Mouse (Mus musculus) embryonic facial prominence, embryonic 15.5 days (tissue): ENCODE results near the gene Sec1. TPM values are rescaled to one million over a fixed set of nuclear protein-coding genes. Genes with fewer than 3 reads are reported as not detected.

Source experiments
- ATAC-seq: fragments of 200-750 bp; cut with Nextera tagmentation; 2 replicates; pipeline ENCODE4 v1.8.0; 2017; ENCODE audit warnings: low read depth, moderate TSS enrichment; ENCODE audit not compliant: insufficient number of reproducible peaks, low FRiP score, low TSS enrichment
- H3K27ac ChIP-seq: fragments of 300-500 bp; sonication (generic); replicated peaks from 2 replicates; pipeline ENCODE4 v1.5.1; 2015; ENCODE audit warnings: mild to moderate bottlenecking, inconsistent platforms
- H3K27me3 ChIP-seq: fragments of 300-500 bp; sonication (generic); 2 replicates; pipeline ENCODE4 v1.6.1; 2015; ENCODE audit warnings: inconsistent platforms
- H3K36me3 ChIP-seq: fragments of 300-500 bp; sonication (generic); 2 replicates; pipeline ENCODE4 v1.6.1; 2015; ENCODE audit warnings: mild to moderate bottlenecking, inconsistent platforms
- H3K4me1 ChIP-seq: fragments of 300-500 bp; sonication (generic); 2 replicates; pipeline ENCODE4 v1.6.1; 2015; ENCODE audit warnings: inconsistent platforms
- H3K4me2 ChIP-seq: fragments of 300-500 bp; sonication (generic); replicated peaks from 2 replicates; pipeline ENCODE4 v1.6.1; 2015; ENCODE audit warnings: mild to moderate bottlenecking, inconsistent platforms
- H3K4me3 ChIP-seq: fragments of 300-500 bp; sonication (generic); replicated peaks from 2 replicates; pipeline ENCODE4 v1.5.1; 2015; ENCODE audit warnings: mild to moderate bottlenecking, inconsistent platforms
- H3K9ac ChIP-seq: fragments of 300-500 bp; sonication (generic); 2 replicates; pipeline ENCODE4 v1.6.1; 2015; ENCODE audit warnings: inconsistent platforms
- H3K9me3 ChIP-seq: fragments of 300-500 bp; sonication (generic); replicated peaks from 2 replicates; pipeline ENCODE4 v1.6.1; 2016; ENCODE audit warnings: inconsistent platforms
- WGBS: fragments of 180-500 bp; shearing (Covaris S2); methylation state at CpG from one replicate; pipeline ENCODE4 v1.1.7; 2015; 5-methylcytosine and 5-hydroxymethylcytosine counted together
- polyA plus RNA-seq: library from polyadenylated mRNA; unstranded; fragments of >200 nt; fragmentation: Nextera tagmentation; extraction: Ambion mirVana; gene quantifications from 2 replicates; pipeline ENCODE4 v1.2.1, GENCODE M21; 2015

The Sec1 gene
- polyA plus RNA-seq, 1 experiment from 2014 or later, result 9.6 TPM

DNA sequence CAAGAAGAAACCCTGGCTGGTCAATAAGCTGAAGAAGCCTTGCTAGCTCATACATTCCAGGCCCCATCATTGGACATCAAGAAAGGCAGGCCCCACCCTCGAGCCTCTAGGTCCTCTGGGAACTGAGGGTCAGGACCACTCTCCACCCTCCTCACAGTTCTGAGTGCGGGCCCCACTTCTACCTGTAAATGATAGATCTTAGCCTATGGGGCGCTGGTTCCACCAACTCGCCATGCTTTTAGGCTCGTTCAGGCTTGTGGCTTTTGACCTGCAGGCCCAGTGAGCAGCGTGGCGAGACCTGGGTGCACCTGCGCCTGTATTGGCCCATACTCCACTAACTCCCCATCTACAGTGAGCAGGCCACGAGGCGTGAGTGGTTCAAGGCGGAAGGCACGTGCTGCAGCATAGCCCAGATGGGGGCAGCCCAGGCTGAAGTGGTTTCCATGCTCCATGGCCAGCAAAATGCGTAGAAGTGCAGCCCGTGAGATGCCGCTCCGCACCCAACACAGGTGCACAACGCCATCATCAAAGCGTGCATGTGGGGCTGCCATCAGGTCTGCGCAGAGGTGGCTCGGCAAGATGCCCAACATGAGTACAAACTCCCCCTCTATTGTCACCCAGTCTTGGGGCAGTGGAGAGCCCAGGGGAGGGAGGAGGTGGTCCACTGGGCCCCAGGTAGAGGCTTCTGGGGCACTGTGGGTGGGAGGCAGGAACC, 16.4 kb upstream of the Sec1 start:
- no peak for ATAC-seq
- Histone ChIP-seq H3K4me1 (peaks cover 65% of the 10 kb centered on the region), H3K36me3 (peaks cover 46% of the 10 kb centered on the region), H3K9me3 (no peaks in the 10 kb centered on the region), H3K27me3 (no peaks in the 10 kb centered on the region), H3K9ac (no peak overlapping the region), H3K27ac (no peak overlapping the region), H3K4me2 (no peak overlapping the region), H3K4me3 (no peak overlapping the region)
- 88% methylated on average over 20 of the region's 20 CpGs for WGBS

DNA sequence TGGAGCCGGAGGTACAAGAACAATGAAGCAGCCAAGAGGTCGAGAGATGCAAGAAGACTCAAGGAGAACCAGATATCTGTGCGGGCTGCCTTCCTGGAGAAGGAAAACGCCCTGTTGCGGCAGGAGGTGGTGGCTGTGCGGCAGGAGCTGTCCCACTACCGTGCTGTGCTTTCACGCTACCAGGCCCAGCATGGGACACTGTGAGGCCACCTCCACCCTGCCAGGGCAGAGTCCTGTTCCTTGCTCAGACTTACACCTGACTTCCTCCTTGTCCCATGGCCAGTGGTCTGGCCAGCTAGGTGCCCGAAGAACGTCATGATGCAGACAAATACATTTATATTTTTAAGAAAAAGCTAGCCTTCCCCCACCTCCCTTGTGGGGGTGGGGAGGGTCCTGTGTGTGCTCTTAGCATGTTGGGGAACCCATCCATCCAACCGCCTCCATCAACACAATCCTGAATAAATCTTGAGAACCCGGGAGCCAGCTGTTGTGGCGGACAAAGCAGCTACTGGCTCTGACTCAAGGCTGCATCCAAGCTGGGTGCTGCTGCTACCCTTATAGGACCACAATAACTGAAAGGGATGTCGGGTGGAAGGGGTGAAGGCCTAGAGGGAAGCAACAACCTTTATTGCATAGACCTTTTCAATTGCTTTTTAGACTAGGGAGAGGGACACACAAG, 15.6 kb upstream of the Sec1 start:
- Histone ChIP-seq H3K4me1 (peaks cover 65% of the 10 kb centered on the region), H3K36me3 (peaks cover 46% of the 10 kb centered on the region), H3K4me3 (no peak overlapping the region), H3K27me3 (no peaks in the 10 kb centered on the region), H3K9ac (no peak overlapping the region), H3K9me3 (no peaks in the 10 kb centered on the region), H3K4me2 (no peak overlapping the region), H3K27ac (no peak overlapping the region)
- 81% methylated on average over 14 of the region's 14 CpGs for WGBS
- no peak for ATAC-seq

DNA sequence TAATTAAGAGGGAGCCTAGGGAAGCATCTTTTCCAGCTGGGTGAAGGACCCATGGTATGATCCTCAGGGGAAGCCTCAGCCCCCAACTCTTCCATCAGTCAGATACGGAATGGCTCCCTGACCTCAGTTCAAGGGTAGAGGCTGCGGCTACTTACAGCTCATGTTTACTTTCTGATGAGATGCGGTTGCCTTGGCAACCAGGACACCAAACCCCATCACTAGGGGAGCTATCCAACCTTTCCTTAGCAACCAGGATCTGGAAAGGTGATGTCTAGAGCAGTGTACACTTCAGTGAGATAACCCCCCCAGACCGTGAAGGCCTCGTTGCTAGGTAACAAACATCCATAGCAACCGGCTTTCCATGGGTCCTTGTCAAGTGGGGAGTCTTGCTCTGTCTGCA, 14.8 kb upstream of the Sec1 start:
- no peak for ATAC-seq
- Histone ChIP-seq H3K9ac (no peak overlapping the region), H3K9me3 (no peaks in the 10 kb centered on the region), H3K4me3 (no peak overlapping the region), H3K27ac (0 out of 2 replicates have a peak overlapping the region, but pooled peaks have one; percentile 93), H3K4me2 (no peak overlapping the region), H3K36me3 (peaks cover 46% of the 10 kb centered on the region), H3K27me3 (no peaks in the 10 kb centered on the region), H3K4me1 (peaks cover 61% of the 10 kb centered on the region)
- WGBS, result 52% methylated on average over 6 of the region's 6 CpGs

DNA sequence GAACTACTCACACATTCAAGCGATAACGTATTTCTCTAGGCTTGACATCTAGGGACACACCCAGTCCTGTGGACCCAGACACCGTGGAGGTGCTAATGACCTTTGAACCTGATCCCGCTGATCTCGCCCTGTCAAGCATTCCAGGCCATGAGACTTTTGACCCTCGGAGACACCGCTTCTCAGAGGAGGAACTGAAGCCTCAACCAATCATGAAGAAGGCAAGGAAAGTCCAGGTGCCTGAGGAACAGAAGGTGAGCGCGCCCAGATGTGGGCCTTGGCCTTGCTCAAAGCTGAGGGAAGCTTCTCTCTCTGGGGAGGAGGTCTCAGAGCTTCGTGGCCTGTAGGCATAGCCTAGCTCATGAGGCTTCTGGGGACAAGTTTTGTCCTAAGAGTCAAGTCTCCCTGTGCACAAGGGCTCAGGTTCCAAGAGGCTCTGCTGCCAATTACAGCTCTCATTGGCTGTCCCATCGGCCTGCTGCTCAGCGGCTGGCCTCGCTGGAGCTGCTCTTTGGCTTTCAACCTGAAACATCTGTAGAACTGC, 14.1 kb upstream of the Sec1 start:
- H3K9me3 ChIP-seq, result no peaks in the 10 kb centered on the region
- peak overlapping the region; percentile 54 for H3K4me3 ChIP-seq
- ATAC-seq, result no peak
- H3K9ac ChIP-seq, result no peak overlapping the region
- WGBS, result 29% methylated on average over 13 of the region's 13 CpGs
- peak overlapping the region; percentile 87 for H3K4me2 ChIP-seq
- H3K4me1 ChIP-seq, result peaks cover 61% of the 10 kb centered on the region
- H3K27me3 ChIP-seq, result no peaks in the 10 kb centered on the region
- peaks cover 40% of the 10 kb centered on the region for H3K36me3 ChIP-seq
- peak overlapping the region; percentile 93 for H3K27ac ChIP-seq

DNA sequence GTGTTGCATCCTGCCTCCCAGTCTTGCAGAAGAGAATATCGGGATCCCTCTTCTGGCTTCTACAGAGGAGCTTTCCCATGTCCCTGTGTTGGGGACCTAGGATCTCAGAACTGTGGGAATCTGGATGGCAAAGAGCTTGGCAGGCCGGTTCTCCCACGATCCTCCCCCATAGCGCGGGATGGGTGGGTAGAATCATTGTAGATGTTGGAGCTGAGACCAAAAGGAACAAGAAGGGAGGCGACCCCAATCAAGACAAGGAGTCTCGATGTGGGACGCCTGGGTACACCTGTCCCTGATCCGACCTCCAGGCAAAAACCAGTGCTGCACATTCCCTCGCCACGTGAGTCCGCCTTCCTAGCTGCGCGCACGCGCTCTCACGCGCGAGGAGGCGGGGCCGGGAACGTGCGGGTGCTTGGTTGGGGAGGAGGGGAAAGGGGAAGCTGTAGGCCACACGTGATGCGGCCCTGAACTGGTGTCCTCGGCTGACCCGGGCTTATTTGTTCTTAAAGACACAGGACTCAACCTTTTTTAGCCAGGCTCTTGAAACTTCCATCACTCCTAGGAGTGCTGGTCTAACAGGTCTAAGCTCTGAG, 13.3 kb upstream of the Sec1 start:
- under 1% methylated on average over 27 of the region's 27 CpGs for WGBS
- Histone ChIP-seq H3K4me2 (peak overlapping the region; percentile 87), H3K27ac (peak overlapping the region; percentile 93), H3K4me1 (peaks cover 57% of the 10 kb centered on the region), H3K9ac (no peak overlapping the region), H3K4me3 (peak overlapping the region; percentile 54), H3K36me3 (peaks cover 32% of the 10 kb centered on the region), H3K27me3 (no peaks in the 10 kb centered on the region), H3K9me3 (no peaks in the 10 kb centered on the region)
- no peak for ATAC-seq

DNA sequence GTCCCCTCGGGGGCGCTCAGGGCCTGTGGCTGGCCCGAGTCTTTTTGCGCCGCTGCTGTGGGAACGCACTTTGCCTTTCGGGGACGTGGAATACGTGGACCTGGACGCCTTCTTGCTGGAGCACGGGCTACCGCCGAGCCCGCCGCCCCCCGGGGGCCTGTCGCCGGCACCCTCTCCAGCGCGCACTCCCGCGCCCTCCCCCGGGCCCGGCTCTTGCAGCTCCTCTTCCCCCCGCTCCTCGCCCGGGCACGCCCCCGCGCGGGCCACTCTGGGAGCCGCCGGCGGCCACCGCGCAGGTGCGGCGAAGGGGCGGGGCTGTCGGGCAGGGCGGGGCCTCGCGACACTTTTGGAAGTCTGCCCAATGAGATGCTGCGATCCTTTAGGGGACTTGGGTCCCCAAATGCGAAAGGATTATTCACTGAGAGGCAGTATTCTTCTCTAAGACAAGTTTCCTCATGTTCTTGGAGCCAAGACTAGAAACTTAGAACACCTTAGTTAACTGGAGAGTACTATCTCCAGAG, 12.6 kb upstream of the Sec1 start:
- H3K9me3 ChIP-seq, result no peaks in the 10 kb centered on the region
- H3K36me3 ChIP-seq, result peaks cover 25% of the 10 kb centered on the region
- ATAC-seq, result no peak
- peak overlapping the region; percentile 87 for H3K4me2 ChIP-seq
- peak overlapping the region; percentile 68 for H3K9ac ChIP-seq
- WGBS, result under 1% methylated on average over 44 of the region's 45 CpGs
- peak overlapping the region; percentile 54 for H3K4me3 ChIP-seq
- H3K4me1 ChIP-seq, result peaks cover 56% of the 10 kb centered on the region
- H3K27ac ChIP-seq, result peak overlapping the region; percentile 93
- no peaks in the 10 kb centered on the region for H3K27me3 ChIP-seq

DNA sequence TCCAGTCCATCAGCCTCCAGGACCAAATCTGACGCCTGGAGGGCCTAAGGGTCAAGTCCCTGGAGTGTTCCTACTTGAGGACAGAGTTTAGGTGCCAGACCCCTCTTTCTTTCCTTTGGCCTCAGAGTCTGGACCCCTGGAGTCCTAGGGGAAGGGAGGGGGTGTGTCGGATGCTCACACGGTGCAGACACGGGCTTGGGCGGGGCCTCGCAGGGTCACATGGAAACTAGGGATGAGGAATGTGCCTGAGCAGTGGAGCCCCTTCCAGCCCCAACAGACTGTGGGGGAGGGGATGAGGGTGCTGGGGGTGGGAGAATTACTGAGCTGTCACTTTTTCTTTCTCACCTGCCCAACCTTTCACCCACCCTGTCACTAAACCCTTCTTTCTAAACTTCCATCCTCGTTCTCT, 11.7 kb upstream of the Sec1 start:
- Histone ChIP-seq H3K9ac (peak overlapping the region; percentile 68), H3K9me3 (no peaks in the 10 kb centered on the region), H3K4me2 (peak overlapping the region; percentile 87), H3K27ac (peak overlapping the region; percentile 93), H3K27me3 (no peaks in the 10 kb centered on the region), H3K36me3 (peaks cover 16% of the 10 kb centered on the region), H3K4me1 (peaks cover 60% of the 10 kb centered on the region), H3K4me3 (peak overlapping the region; percentile 54)
- WGBS, result 3% methylated on average over 7 of the region's 7 CpGs
- ATAC-seq, result no peak

DNA sequence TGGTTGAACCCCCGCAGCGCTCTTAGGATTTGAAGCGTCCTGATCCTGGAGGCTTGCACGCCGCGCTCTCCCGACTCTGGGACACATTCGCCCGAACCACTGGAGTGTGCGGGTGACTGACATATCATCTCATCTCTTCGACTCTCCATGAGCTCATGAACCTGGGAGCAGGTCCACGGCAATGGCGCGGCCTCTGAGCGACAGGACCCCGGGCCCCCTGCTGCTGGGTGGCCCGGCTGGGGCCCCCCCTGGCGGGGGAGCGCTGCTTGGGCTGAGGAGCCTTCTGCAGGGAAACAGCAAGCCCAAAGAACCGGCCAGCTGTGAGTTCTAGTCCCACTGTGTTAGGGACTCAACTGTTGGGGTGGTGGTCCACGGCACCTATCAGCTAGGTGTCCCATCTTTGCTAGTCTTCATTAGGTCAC, 11.3 kb upstream of the Sec1 start:
- H3K27me3 ChIP-seq, result peaks cover 2% of the 10 kb centered on the region; the same call in 1 of the 2 replicates
- under 1% methylated on average over 21 of the region's 21 CpGs for WGBS

DNA sequence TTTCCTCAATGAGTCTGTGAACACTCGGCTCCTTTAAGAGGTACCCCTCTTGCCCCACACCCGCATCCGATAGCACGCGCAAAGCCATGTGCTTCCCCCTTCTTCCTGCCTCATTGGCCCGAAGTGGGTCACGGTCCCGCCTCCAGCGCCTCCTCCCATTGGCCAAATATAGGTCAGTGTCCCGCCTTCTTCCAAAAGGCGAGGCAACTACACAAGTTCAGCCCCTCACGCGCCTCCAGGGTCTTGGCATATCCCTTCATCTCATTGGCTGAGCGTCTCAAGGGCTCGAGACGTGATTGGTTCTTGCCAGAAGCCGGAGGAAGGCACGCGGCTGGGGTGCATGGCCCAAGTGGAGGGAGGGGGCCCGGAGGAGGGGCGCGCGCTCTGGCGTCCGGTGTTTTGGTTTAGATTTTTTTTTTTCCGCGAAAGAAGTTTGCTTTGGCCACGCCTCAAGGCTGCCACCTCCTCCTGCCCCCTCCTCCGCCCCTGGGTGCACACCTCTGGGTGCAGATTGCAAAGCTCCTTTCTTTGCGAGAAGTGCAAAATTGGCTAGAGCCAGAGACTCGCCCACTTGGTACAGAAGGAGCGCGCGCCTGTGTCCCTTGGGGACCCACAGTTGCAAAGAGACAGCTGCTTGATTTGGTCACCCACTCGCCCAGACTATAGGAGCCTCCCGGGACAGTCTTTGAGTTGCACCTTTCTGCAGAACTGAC, 10.7 kb upstream of the Sec1 start, which contains the start of gene Dbp:
Gene Dbp (plus strand): TSS at position 359 of the 713 bp plus-strand sequence.
- H3K36me3 ChIP-seq, result peaks cover 6% of the 10 kb centered on the region; the same call in 1 of the 2 replicates
- peak within 1 kb of the TSS; percentile 68 for H3K9ac ChIP-seq
- peaks cover 67% of the 10 kb centered on the region for H3K4me1 ChIP-seq
- H3K9me3 ChIP-seq, result no peaks in the 10 kb centered on the region
- peak; percentile 92 for ATAC-seq
- WGBS, result under 1% methylated on average over 36 of the region's 36 CpGs
- peak within 1 kb of the TSS; percentile 54 for H3K4me3 ChIP-seq
- peak within 1 kb of the TSS; percentile 93 for H3K27ac ChIP-seq
- H3K4me2 ChIP-seq, result peak within 1 kb of the TSS; percentile 87
- H3K27me3 ChIP-seq, result peaks cover 8% of the 10 kb centered on the region

More for the DNA sequence above, 11.3 kb upstream of the Sec1 start:
- H3K27ac ChIP-seq, result peak overlapping the region; percentile 93
- peaks cover 61% of the 10 kb centered on the region for H3K4me1 ChIP-seq
- no peak for ATAC-seq
- H3K4me3 ChIP-seq, result peak overlapping the region; percentile 54
- peak overlapping the region; percentile 87 for H3K4me2 ChIP-seq
- peak overlapping the region; percentile 68; the same call in 1 of the 2 replicates for H3K9ac ChIP-seq
- H3K9me3 ChIP-seq, result no peaks in the 10 kb centered on the region
- peaks cover 12% of the 10 kb centered on the region for H3K36me3 ChIP-seq

DNA sequence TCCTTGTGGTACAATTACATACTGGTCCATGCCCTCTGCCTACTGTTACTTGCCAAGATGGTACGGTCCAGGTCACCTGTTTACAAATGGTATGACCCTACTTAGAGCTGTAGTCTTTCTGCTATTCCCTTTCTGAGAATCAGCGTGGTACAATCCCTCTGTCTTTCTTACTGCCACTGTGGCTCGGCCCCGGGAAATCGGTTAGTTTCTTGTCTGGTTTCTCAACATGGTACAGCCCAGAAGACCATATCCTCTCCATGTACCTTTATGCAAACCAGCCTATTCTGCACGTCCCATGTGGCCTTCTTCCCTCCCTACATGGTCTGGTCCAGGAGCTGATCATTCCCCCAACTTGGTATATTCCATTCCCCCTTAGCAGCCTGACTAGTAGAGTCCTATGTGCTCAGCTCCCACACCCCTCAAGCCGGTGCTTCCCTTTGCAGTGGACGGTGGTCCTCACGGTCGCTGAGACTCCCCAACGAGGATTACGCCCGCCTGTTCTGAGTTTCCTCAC, 9.9 kb upstream of the Sec1 start:
- WGBS, result under 1% methylated on average over 13 of the region's 13 CpGs
- Histone ChIP-seq H3K4me3 (peak overlapping the region; percentile 54), H3K36me3 (no peaks in the 10 kb centered on the region), H3K27me3 (peaks cover 16% of the 10 kb centered on the region), H3K9me3 (no peaks in the 10 kb centered on the region), H3K9ac (peak overlapping the region; percentile 12; the same call in 1 of the 2 replicates), H3K4me2 (peak overlapping the region; percentile 87), H3K4me1 (peaks cover 74% of the 10 kb centered on the region), H3K27ac (peak overlapping the region; percentile 91)
- ATAC-seq, result peak; percentile 25; the same call in 1 of the 2 replicates
